Mouse (Mus musculus): ENCODE data around the gene Gm43064. TPM values are rescaled to one million over a fixed set of nuclear protein-coding genes. Genes with fewer than 3 reads are reported as not detected.

The Gm43064 gene
- polyA plus RNA-seq, 1 experiment: not detected

GRCm38 (mm10) chr3:103789891-103790345 lies 19.5 kb upstream of the Gm43064 start:
- Histone ChIP-seq H3K4me3 (ENCODE audit: insufficient read depth, low read depth, low read length) (peak overlapping the region; percentile 83), H3K4me1 (ENCODE audit: control insufficient read depth, insufficient read depth, insufficient read length, low read length) (peaks cover 26% of the 10 kb centered on the region)

GRCm38 (mm10) chr3:103790346-103791145 lies 18.8 kb upstream of the Gm43064 start:
- Histone ChIP-seq H3K4me3 (ENCODE audit: insufficient read depth, low read depth, low read length) (peak overlapping the region; percentile 83), H3K27ac (replicated peaks; ENCODE audit: low read depth, low read length) (peak overlapping the region; percentile 78), H3K4me1 (ENCODE audit: control insufficient read depth, insufficient read depth, insufficient read length, low read length) (peaks cover 26% of the 10 kb centered on the region)

More at GRCm38 (mm10) chr3:103789891-103790345, 19.5 kb upstream of the Gm43064 start:
- peak overlapping the region; percentile 78 for H3K27ac ChIP-seq (replicated peaks; ENCODE audit: low read depth, low read length)

GRCm38 (mm10) chr3:103791230-103792110 lies 17.9 kb upstream of the Gm43064 start, which contains the start of gene Hipk1:
Gene Hipk1, minus strand, starts transcription at chr3:103791563.
- Histone ChIP-seq H3K4me3 (ENCODE audit: insufficient read depth, low read depth, low read length) (peak within 1 kb of the TSS; percentile 83), H3K4me1 (ENCODE audit: control insufficient read depth, insufficient read depth, insufficient read length, low read length) (peaks cover 21% of the 10 kb centered on the region), H3K27ac (replicated peaks; ENCODE audit: low read depth, low read length) (peak within 1 kb of the TSS; percentile 100)

- Histone ChIP-seq H3K27ac (replicated peaks; ENCODE audit: low read depth, low read length) (peak overlapping the region; percentile 100), H3K4me1 (ENCODE audit: control insufficient read depth, insufficient read depth, insufficient read length, low read length) (peaks cover 20% of the 10 kb centered on the region), H3K4me3 (ENCODE audit: insufficient read depth, low read depth, low read length) (peak overlapping the region; percentile 83)
These were observed 17.3 kb upstream of the Gm43064 start for GRCm38 (mm10) chr3:103792111-103792406.

- Histone ChIP-seq H3K27ac (replicated peaks; ENCODE audit: low read depth, low read length) (peak overlapping the region; percentile 100), H3K4me1 (ENCODE audit: control insufficient read depth, insufficient read depth, insufficient read length, low read length) (peaks cover 15% of the 10 kb centered on the region), H3K4me3 (ENCODE audit: insufficient read depth, low read depth, low read length) (no peak overlapping the region)
These were observed 16.8 kb upstream of the Gm43064 start for GRCm38 (mm10) chr3:103792566-103792965.

- peaks cover 11% of the 10 kb centered on the region for H3K4me1 ChIP-seq (ENCODE audit: control insufficient read depth, insufficient read depth, insufficient read length, low read length)
- no peak overlapping the region for H3K4me3 ChIP-seq (ENCODE audit: insufficient read depth, low read depth, low read length)
- no peak overlapping the region for H3K27ac ChIP-seq (replicated peaks; ENCODE audit: low read depth, low read length)
These were observed 13.0 kb upstream of the Gm43064 start for GRCm38 (mm10) chr3:103796389-103796788.

- Histone ChIP-seq H3K4me3 (ENCODE audit: insufficient read depth, low read depth, low read length) (no peak overlapping the region), H3K4me1 (ENCODE audit: control insufficient read depth, insufficient read depth, insufficient read length, low read length) (peaks cover 22% of the 10 kb centered on the region), H3K27ac (replicated peaks; ENCODE audit: low read depth, low read length) (no peak overlapping the region)
These were observed 9.9 kb upstream of the Gm43064 start for GRCm38 (mm10) chr3:103799507-103799906.

GRCm38 (mm10) chr3:103801631-103802531 lies 7.5 kb upstream of the Gm43064 start:
- Histone ChIP-seq H3K4me1 (ENCODE audit: control insufficient read depth, insufficient read depth, insufficient read length, low read length) (peaks cover 27% of the 10 kb centered on the region), H3K27ac (replicated peaks; ENCODE audit: low read depth, low read length) (peak overlapping the region; percentile 97), H3K4me3 (ENCODE audit: insufficient read depth, low read depth, low read length) (peak overlapping the region; percentile 9; the same call in 1 of the 2 replicates)

GRCm38 (mm10) chr3:103802861-103803260 lies 6.5 kb upstream of the Gm43064 start:
- peak overlapping the region; percentile 85 for H3K27ac ChIP-seq (replicated peaks; ENCODE audit: low read depth, low read length)
- H3K4me1 ChIP-seq (ENCODE audit: control insufficient read depth, insufficient read depth, insufficient read length, low read length): peaks cover 27% of the 10 kb centered on the region
- no peak overlapping the region for H3K4me3 ChIP-seq (ENCODE audit: insufficient read depth, low read depth, low read length)

- Histone ChIP-seq H3K4me1 (ENCODE audit: control insufficient read depth, insufficient read depth, insufficient read length, low read length) (peaks cover 27% of the 10 kb centered on the region), H3K27ac (replicated peaks; ENCODE audit: low read depth, low read length) (no peak overlapping the region)
These were observed 3.7 kb upstream of the Gm43064 start for GRCm38 (mm10) chr3:103805671-103806070.

GRCm38 (mm10) chr3:103809799-103810150 lies 402 bp downstream of the Gm43064 start:
- Histone ChIP-seq H3K4me1 (ENCODE audit: control insufficient read depth, insufficient read depth, insufficient read length, low read length) (peaks cover 3% of the 10 kb centered on the region), H3K4me3 (ENCODE audit: insufficient read depth, low read depth, low read length) (peak overlapping the region; percentile 85), H3K27ac (replicated peaks; ENCODE audit: low read depth, low read length) (peak overlapping the region; percentile 98)

More at GRCm38 (mm10) chr3:103805671-103806070, 3.7 kb upstream of the Gm43064 start:
- no peak overlapping the region for H3K4me3 ChIP-seq (ENCODE audit: insufficient read depth, low read depth, low read length)

- H3K27ac ChIP-seq (replicated peaks; ENCODE audit: low read depth, low read length): no peak overlapping the region
- no peaks in the 10 kb centered on the region; the same call in 1 of the 2 replicates for H3K4me1 ChIP-seq (ENCODE audit: control insufficient read depth, insufficient read depth, insufficient read length, low read length)
- no peak overlapping the region for H3K4me3 ChIP-seq (ENCODE audit: insufficient read depth, low read depth, low read length)
These were observed 1.6 kb downstream of the Gm43064 start for GRCm38 (mm10) chr3:103810967-103811366.

- H3K4me3 ChIP-seq (ENCODE audit: insufficient read depth, low read depth, low read length): no peak overlapping the region
- no peak overlapping the region for H3K27ac ChIP-seq (replicated peaks; ENCODE audit: low read depth, low read length)
- H3K4me1 ChIP-seq (ENCODE audit: control insufficient read depth, insufficient read depth, insufficient read length, low read length): no peaks in the 10 kb centered on the region
These were observed 18.2 kb downstream of the Gm43064 start for GRCm38 (mm10) chr3:103827548-103827947.

GRCm38 (mm10) chr3:103829036-103829435 lies 19.7 kb downstream of the Gm43064 start:
- Histone ChIP-seq H3K4me1 (ENCODE audit: control insufficient read depth, insufficient read depth, insufficient read length, low read length) (no peaks in the 10 kb centered on the region), H3K4me3 (ENCODE audit: insufficient read depth, low read depth, low read length) (no peak overlapping the region), H3K27ac (replicated peaks; ENCODE audit: low read depth, low read length) (no peak overlapping the region)

Measured in brown adipose tissue, adult 24 weeks (tissue).